Mouse (Mus musculus) A20 (cell line): ENCODE results near the gene Elovl5.
"Not testable (repeated sequence)": the region's sequence is repeated elsewhere in the genome, so short reads cannot be mapped to it uniquely, and the experiment has no call there.

Experiments
- DNase-seq: peaks from one replicate; pipeline ENCODE4 v3.0.0-alpha.2; 2011; ENCODE audit warnings: low read depth, low spot score

Elovl5 gene

DNA sequence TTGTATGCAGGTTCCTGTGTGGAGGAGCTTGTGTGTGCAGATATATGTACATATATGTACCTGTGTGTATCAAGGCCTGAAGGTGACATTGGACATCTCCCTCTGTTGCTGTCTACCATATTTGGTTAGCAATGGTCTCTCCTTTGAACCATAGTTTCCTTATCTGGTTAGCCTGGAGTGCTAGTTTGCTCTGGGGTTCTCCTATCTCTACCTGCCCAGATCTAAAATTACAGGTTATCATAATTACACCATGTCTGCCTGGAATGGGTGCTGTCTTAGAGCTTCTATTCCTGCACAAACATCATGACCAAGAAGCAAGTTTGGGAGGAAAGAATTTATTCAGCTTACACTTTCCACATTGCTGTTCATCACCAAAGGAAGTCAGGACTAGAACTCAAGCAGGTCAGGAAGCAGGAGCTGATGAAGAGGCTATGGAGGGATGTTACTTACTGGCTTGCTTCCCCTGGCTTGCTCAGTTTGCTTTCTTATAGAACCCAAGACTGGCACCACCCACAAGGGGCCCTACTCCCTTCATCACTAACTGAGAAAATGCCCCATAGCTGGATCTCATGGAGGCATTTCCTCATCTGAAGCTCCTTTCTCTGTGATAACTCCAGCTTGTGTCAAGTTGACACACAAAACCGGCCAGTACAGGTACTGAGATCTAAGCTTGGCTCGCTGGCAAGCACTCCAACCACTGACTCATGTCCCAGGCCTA lies 76.5 kb downstream of the Elovl5 start:
- not testable (repeated sequence) for DNase-seq

DNA sequence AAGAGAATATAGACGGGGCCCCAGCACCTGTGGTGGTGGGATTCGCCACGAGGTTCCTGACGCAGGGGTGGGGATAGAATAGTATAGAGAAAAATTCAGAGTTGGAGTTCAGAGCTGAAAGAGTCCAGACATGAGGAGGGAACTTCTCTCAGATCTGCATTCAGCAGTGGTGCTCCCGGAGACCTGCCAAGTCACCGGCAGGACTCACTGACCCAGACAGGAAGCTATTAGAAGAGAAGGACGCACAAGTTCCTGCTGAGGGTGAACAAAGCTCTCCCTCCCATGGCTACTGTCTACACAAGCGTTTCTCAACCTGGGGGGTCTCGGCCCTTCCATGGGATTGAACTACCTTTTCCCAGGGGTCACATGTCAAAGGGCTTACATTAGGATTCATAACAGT lies 78.1 kb downstream of the Elovl5 start:
- DNase-seq: no peak

DNA sequence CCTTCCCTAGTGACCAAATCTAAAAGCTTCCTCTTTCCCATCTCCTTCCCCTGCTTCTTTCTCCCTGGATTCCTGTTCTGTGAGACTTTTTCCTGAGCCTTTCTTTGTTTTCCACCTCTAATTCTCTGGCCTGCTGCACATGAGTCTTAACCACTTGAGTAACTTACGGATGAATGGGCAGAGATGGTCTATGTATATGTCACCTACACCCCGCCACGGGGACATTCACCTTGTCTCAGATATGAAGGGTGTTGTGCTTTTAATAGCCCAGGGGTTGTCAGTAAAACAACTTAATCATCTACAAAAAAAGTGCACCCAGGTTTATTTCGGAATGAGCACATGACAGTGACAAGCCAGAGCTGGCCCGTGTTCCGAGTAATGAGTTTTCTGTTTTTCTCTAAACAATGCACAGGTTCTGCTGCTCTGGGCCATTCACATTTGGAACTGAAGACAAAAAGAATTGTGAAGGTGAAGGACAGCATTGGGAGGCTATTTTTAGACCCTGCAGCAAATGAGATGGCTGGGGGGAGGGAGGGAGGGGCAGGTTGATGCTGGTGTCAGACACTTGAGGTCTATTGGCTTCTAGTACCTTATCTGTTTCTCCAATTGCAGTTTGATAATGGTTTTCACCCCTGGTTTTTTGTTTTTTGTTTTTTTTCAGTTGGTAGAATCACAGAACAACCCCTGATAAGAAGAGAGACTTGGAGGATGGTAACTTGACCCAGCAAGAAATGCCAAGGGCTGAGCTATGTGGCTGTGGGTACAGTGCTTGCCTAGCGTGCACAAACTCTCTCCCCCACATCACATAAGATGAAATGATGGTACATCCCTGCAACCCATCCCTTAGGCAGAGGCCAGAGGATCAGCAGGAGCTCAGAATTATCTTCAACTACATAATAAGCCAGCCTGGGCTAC lies 83.7 kb downstream of the Elovl5 start:
- DNase-seq: no peak

DNA sequence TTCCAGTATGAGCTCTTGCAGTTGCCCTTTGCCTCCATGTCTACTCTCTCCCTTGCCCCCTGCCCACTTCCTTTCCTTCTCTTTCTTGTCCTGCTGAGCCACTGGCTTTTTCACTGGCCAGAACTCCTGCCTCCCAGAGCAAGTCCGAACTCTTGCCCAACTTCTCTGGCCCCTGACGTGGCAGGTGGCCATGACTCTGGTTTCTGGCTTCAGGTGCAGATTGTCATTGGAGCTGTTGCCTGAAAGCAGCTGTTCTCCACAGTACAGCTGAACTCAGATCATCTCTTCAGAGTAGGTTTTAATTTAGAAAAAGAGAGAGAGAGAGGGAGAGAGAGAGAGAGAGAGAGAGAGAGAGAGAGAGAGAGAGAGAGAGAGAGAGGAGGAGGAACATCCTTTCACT lies 86.1 kb downstream of the Elovl5 start:
- no peak for DNase-seq

DNA sequence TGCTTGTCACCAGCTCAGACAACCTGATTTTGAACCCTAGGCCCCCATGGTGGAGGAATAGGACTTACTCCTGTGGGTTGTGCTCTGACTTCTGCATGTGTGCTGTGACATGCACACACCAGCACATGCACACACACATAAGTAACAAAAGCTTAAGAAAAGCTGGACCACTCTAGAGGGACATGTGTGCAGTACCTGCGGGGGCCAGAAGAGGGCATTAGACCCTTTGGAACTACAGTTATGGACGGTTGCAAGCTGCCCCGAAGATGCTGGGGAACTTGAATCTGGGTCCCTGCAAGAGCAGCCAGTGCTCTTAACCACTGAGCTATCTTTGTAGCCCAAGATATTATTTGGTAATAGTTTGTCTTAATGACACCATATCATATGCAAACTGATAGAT lies 88.3 kb downstream of the Elovl5 start:
- peak; percentile 65 for DNase-seq

DNA sequence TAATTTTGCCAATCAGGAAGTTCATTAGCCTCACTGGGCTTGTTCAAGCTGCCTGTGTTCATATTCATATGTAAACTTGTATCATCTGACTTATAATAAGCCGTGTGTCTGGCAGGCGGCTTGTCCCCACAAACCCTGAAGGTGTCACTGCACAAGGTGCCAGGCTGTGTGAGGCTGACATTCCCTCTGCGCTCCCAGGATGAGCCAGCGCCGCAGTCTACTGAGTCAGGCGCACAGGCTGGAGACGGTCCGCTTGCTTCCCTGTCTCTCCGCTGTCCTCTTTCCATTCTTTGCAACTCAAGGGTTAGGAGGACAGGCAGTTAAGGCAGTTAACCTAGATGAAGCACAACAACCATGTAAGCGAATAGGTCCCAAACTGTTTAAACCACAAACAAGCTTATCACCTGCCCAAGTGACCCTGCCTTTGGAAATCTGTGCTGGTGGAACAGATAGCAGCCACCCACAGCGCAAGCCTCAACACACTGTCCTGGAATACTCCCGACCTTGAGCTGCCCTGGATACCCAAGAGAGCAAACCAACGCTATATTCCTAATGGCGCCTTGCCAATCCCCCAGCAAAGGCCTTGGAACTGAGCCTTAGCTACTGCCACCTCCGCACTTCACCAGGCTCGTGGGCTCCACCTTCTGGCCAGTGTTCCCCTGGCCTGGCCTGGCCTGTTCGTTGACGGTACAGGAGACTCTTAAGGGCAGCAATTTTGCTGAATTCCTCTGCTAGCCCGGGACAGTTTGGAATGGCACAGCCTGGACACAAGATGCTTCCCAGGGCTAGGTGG lies 89.2 kb downstream of the Elovl5 start:
- DNase-seq: peak; percentile 65

DNA sequence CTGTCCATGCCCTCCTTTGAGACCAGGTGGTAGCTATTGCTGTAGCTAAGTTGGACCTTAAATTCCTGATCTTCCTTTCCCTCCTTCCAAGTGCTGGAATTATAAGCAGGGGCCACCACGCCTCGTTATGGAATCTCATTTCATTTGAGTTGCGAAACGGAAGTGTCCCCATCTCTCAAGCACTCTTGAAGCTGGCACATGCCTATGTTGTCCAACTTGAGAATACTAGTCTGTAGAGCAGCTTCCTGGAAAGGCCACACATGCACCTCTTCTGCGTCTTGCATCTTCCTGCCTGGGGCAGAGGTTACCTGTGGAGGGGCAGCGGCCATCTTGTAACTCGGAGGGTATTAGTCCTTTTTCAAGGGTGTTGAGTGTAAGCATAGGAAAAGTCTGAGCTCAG lies 92.2 kb downstream of the Elovl5 start:
- no peak for DNase-seq

DNA sequence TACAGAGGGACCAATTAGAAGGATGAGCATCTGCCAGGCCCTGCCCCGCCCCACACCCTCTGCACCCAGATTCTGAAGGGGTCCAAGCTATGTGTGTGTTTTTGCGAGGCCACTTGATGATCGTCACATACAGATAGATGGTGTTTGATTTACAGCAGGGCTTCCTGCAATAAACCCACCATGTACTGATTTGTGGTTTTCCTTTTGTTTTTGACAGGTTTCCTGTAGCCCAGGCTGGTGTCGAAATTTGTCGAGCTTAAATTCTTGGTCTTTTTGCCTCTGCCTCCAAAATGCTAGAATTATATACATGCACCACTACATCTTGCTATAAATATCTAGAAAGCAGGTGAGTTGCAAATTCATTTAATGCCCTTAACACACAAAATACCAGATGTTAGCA lies 93.0 kb downstream of the Elovl5 start:
- no peak for DNase-seq

DNA sequence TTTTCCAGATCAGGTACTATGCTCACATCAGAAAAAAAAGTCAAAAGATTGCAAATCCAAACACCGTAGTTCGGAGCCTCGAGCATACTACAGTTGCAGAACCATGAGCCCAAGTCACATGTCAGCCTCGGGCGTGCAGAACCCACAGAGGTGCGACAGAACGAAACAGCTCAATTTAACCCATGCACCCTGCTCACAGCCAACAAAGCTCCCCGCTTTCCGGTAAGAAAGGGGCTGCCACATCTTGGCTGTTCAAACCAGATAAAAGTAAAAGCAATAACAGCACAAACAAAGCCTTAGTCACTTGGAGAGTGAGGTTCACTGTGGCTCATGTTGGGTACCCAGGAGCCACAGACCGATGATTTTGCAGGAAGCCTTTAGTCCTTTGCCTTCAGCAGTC lies 93.5 kb downstream of the Elovl5 start:
- no peak for DNase-seq

DNA sequence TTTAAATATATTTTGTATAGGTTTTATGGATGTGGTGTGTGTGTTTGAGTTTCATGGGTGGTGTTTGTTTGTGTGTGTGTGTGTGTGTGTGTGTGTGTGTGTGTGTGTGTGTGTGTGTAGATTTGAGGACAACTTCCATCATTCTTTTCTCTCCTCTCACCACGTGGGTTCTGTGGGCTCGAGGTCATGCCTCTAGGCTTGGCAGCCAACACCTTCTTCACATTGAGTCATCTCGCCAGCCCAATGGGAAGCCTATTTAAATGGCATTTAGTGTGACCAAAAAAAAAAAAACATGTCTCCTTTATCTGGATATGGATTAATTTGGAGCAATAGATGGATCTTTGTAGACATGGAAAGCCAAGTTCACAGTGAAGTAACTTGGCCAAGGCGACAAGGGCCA lies 94.9 kb downstream of the Elovl5 start:
- no peak for DNase-seq

DNA sequence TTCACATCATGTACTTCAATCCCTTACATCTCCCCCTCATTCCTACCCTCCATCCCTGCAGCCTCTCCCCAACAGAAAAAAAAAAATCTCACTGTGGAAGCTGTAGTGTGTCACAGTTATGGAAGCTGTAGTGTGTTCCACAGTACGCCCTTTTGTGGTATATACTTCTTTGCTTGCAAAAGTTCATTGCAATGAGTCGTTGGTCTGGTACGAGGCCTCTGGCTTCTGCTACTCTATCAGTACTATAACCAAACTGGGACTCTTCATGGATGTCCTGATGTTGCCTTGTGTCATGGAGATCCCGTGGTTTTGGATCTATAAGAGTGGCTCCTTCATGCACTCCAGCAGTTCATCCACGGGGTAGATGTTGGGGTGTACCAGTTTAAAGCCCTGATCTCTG lies 95.5 kb downstream of the Elovl5 start:
- DNase-seq: no peak

DNA sequence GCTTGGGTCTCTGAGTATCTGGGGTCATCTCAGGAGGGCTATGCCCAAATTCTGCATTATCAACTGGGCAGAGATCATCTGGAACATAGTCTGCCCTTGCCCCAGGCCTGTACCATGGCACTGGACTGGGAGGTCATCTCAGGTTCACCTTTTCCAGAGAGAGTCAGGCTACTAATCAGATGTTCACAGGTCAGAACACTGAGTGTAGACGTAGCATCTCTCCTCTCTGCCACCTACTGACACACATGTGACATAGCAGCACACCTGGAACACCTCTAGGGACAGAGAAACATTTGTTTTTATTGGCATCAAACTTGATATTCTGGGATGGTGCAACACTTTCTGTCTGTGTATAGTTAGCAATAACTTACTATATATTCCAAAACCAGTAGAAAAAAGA lies 96.6 kb downstream of the Elovl5 start:
- DNase-seq: peak; percentile 24

DNA sequence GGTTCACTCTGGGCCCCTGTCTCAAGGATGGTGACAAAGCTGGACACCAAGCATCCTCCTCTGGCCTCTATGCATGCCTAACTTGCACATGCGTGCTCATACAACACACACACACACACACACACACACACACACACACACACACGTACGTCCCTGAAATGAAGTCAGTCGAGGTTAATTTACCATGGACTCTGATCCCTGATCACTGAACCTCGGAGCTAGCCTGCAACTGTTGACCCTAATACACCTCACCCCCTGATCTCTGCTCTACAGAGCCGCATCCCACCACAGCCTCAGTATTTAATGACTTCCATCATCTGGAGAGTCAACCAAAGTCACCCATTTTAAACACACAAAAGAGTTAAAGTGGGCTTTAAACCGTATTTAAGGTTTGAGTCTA lies 98.7 kb downstream of the Elovl5 start:
- DNase-seq: no peak

DNA sequence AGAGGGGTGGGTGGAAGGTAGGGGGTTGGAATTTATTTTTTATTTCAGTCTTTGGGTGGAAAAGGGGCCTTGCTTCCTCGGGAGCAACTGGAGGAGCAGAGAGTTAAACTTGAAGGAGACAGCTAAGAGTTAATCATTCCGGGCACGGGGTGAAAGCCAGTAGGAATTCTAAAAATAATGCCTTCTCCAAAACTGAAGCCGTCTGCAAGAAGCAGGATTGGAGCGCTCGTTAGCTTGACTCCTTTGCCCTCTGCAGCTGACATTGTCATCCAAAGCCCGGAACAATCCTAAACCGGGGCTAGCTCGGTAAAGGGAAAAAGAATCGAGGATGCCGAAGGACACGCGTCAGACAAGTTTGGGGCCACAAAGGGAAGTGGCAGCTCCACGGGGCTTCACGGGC lies 99.1 kb downstream of the Elovl5 start:
- DNase-seq: no peak

DNA sequence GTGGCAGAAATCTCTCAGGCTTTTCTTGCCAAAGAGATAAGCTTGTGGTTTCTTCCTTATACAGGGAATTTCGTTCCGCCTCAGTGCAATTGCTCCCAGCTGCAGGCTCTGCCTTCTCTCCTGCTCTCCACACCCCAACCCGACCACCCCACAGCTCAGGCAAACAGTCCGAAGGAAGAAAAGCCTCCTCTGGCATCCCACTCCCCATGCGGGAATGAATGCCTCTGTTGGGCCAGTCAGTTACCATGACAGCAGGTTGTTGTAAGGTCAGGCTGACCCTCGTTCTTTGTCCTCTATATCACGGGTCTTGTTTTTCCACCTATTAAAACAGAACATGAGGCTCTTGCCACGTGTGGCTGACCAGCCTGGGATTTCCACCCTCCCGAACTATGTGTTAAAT lies 104.1 kb downstream of the Elovl5 start:
- DNase-seq: no peak

DNA sequence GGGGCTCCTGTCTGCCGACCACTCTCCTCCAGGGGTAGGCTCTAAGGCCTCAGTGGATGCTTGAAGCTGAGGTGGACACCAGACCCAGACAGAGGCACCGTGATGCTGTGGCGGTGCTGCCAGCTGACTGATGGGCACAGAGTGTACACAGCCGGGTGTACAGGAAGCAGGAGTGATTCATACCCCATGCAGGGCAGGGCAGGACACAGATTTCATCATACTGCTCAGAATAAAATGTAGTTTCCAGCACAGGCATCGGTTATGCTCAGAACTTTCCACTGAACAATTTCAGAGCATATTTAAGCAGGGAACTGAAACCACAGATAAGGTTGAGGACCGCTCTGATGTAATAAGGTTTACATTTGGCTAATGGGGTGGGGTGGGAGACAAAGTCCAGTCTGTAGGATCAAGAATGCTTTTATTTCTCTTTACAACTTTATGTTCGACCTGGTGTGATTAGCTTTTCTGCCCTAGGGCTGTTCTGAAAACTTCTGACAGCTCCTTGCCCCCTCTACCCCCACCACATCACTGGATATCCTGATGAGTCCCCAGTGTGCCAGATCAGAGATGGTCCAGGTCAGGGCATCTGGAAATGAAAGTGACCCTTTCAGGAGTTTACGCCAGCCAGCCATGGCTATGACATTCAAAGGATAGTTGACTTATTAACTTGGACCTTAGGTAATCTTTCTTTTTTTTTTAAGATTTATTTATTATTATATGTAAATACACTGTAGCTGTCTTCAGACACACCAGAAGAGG lies 105.2 kb downstream of the Elovl5 start:
- peak; percentile 19 for DNase-seq

DNA sequence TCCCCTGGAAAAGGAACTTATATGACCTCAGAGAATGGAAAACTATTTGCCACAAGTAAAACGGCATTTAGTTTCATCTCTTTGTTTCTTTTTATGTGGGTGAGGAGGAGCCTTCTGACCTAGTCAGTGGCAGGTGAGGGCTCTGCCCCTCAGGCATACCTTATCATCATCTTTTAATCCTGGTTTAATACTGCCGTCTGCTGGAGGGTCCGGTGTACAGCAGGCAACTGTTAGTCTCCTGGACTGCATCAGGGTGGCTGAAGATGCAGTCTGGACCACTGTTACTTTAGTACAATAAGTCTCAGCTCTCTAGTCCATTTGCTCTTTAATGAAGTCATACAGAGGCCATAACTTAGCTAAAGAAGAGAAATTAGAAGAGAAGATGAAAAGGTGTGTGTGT lies 107.7 kb downstream of the Elovl5 start:
- DNase-seq: peak; percentile 68

DNA sequence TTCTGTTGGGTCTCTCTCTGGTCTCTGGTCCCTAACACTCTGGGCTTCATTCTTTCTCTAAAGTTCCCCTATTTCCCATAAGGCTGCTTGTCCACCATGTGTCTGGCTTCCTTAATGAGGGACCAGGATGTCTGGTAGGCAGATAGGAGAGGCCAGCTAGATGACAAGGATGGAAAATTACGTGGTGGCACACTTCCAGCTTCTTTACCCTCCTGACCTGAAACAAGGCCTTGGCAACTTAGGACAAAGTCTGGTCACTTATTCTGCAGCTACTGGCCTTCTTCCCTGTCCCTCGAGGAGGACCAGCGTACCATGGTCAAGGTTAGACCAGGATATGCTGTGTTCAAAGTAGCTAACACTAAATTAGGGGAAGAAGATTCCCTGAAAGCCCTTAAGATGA lies 109.9 kb downstream of the Elovl5 start:
- no peak for DNase-seq

DNA sequence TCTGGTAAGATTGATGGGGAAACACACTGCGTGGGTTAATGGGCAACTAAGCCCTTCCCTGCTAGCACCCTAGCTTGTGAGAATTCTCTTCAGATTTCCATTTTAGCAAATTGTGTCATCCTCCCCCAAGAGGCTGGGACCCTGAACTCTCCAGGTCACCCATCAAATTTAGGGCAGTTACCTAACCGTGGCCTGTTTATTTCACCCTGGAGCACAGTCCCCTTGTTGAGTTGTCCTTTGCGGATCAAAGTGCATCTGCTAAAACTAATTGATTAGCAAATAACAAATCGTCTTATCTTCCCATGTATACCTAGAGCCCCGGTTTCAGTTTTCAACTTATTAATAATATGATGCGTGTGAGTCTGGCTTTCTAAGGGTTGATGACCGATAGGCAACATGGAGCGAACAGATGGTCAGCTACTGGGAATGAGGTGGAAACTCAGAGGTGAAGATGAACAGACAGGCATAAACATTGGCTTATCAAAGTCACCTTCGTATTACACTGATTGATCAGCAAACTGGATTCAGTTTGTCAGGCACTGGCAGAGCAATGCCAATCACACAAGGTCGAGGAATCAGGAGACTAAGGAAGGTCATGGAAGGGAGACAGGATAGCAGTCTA lies 113.8 kb downstream of the Elovl5 start:
- no peak for DNase-seq

DNA sequence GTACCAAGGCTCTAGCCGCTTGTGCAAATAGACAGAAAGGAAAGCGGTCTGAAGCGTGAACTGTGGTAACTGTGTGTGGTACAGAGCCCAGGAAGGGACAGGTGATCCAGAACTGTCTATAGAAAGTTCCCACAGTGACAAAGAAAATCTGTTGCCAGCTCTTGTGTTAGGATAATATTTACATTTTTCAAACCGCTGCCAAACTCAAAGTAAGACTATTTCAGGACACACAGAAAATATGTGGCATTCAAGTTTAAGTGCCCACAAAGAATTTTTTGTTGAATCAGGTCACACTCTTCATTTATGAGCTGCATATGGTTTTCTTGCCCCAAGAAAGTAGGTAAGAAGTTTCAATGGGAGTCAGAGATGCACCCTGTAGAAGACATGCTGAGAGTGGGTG lies 115.8 kb downstream of the Elovl5 start:
- no peak for DNase-seq
